Mouse (Mus musculus): ENCODE data around the gene Tpst1.
"Not testable (repeated sequence)": the region's sequence is repeated elsewhere in the genome, so short reads cannot be mapped to it uniquely, and the experiment has no call there.

Tpst1 gene

GRCm38 (mm10) chr5:130073026-130073425 is at the start of gene Tpst1:
Gene Tpst1 (plus strand): TSS chr5:130073326.
- DNase-seq (ENCODE audit: extremely low read depth, low read depth, low spot score) = no peak

- DNase-seq (ENCODE audit: extremely low read depth, low read depth, low spot score) = peak; percentile 65
Measured at GRCm38 (mm10) chr5:130023767-130024539, 49.2 kb upstream of the Tpst1 start.

- no peak for DNase-seq (ENCODE audit: extremely low read depth, low read depth, low spot score)
Measured at GRCm38 (mm10) chr5:130027134-130027533, 46.0 kb upstream of the Tpst1 start.

DNA sequence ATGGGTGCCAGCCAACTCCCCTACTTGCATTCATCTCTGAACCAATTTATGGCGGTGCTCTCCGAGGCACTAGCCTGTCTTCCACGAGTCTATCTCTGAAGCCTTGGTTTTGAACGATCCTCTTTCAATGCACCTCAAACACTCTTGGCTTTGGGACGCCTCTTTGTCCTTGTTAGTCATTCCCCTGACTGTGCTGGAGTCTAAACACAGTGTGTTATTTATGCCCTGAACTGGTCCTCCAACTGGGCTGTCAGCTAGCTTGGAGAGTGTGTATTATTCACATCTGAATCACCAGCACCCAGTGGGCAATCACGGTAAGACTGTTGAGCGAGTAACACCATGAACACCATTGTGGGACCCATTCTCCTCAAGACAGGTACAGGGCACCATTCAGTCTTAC is 45.4 kb upstream of the Tpst1 start:
- no peak for DNase-seq (ENCODE audit: extremely low read depth, low read depth, low spot score)

- DNase-seq (ENCODE audit: extremely low read depth, low read depth, low spot score) = no peak
Measured at GRCm38 (mm10) chr5:130029142-130029897, 43.8 kb upstream of the Tpst1 start, which contains the start of the genes Asl and Crcp. Gene Asl (minus strand): TSS chr5:130029247. Gene Crcp (plus strand): TSS chr5:130029290.

DNA sequence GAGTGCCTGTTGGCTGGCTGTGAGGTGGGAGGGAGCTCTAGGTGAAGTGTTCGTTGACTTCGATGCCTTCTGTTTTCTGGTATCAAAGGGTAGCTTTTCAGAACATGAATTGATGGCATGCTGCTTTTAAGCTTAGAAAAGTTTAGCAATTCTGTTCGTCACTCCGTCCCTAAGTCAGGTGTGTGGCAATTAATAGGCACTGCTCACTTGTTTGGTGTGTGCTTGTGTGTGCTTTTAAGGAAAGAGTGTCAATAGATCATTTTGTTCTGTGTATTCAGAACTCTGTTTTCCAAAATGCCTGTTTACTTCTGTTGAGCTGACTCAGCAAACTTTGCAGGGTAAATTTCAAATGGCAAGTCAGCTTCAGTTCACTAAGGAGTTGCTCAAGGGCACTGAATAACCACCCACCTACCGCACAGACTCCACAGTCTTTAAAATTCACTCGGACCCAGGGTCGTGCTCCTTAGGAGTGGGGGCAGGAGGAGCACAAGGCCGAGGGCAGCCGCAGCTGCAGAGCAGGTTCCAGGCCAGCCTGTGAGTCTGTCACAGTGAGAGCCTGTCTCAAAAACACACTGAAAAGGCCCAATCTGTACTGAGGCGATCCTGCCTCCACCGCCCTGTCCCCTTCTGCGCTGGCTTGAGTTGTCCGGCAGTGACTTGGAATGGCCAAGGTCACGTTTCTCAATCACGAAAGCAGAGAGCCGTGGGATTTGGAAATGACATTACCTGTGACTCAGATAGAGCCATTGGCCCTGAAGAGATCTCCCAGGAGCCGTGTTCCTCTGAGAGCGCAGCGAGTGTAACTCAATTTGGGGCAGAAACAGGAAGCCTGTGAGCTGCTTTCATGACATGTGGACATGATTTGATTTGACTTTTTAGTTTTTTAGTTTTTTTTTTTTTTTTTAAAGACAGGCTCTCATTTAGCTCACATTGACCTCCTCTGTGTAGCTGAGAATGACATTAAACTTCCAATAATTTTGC is 41.4 kb upstream of the Tpst1 start:
- DNase-seq (ENCODE audit: extremely low read depth, low read depth, low spot score) = no peak

GRCm38 (mm10) chr5:130033869-130034268 is 39.3 kb upstream of the Tpst1 start:
- no peak for DNase-seq (ENCODE audit: extremely low read depth, low read depth, low spot score)

DNA sequence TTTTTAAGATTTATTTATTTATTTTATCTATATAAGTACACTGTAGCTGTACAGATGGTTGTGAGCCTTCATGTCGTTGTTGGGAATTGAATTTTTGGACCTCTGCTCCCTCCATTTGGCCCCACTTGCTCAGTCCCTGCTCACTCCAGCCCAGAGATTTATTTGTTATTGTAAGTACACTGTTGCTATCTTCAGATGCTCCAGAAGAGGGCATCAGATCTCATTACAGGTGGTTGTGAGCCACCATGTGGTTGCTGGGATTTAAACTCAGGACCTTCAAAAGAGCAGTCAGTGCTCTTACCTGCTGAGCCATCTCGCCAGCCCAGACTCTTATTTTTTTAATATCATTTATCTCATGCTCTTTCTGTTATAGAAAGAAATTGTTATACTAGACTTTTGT is 36.8 kb upstream of the Tpst1 start:
- not testable (repeated sequence) for DNase-seq (ENCODE audit: extremely low read depth, low read depth, low spot score)

GRCm38 (mm10) chr5:130037752-130038455 is 35.2 kb upstream of the Tpst1 start:
- DNase-seq (ENCODE audit: extremely low read depth, low read depth, low spot score) = no peak

- DNase-seq (ENCODE audit: extremely low read depth, low read depth, low spot score) = no peak
Measured at GRCm38 (mm10) chr5:130040797-130041196, 32.3 kb upstream of the Tpst1 start.

DNA sequence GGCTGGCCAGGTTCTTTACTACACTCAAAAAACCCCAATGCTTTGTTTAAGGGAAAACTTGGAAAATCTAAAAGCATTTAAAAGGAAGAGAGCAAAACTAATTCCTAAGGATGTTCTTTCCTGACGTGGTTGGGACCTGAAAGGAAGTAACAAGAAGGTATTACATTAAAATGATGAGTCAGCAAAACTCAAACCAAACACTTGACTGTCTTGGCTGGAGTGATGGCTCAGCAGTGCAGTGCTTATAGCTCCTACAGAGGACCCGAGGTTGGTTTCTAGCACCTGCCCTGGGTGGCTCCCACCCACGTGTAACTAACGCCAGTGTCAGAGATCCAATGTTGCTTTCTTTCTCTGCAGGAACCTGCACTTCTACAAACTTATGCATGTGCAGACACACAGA is 31.9 kb upstream of the Tpst1 start:
- no peak for DNase-seq (ENCODE audit: extremely low read depth, low read depth, low spot score)

GRCm38 (mm10) chr5:130043741-130044140 is 29.4 kb upstream of the Tpst1 start:
- DNase-seq (ENCODE audit: extremely low read depth, low read depth, low spot score) = no peak

DNA sequence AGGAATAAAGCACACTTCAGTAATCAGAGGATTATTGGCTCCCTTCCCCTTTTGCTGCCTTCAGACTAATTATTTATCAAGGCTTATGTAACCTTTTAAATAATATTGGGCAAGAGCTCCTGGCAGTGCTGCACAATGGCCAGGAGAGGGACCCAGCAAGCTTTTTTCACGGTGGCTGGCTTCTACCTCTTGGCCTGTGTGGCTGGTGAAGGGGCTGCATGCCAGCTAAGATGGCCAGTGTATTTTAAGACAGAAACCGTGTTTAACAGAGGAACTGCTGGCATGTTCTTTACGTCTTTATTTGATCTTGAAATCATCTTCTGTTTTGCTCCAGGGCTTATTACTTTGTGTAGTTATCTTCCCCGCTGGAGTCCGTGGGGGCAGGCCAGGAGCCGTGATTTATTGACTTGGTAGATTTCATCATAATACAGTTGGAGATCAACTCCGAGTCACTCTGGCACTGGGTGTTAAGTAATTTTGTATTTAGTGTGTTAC is 28.9 kb upstream of the Tpst1 start:
- peak; percentile 64 for DNase-seq (ENCODE audit: extremely low read depth, low read depth, low spot score)

- DNase-seq (ENCODE audit: extremely low read depth, low read depth, low spot score) = no peak
Measured at GRCm38 (mm10) chr5:130046100-130046499, 27.0 kb upstream of the Tpst1 start.

GRCm38 (mm10) chr5:130046589-130046988 is 26.5 kb upstream of the Tpst1 start:
- no peak for DNase-seq (ENCODE audit: extremely low read depth, low read depth, low spot score)

GRCm38 (mm10) chr5:130047013-130047412 is 26.1 kb upstream of the Tpst1 start:
- DNase-seq (ENCODE audit: extremely low read depth, low read depth, low spot score) = no peak

DNA sequence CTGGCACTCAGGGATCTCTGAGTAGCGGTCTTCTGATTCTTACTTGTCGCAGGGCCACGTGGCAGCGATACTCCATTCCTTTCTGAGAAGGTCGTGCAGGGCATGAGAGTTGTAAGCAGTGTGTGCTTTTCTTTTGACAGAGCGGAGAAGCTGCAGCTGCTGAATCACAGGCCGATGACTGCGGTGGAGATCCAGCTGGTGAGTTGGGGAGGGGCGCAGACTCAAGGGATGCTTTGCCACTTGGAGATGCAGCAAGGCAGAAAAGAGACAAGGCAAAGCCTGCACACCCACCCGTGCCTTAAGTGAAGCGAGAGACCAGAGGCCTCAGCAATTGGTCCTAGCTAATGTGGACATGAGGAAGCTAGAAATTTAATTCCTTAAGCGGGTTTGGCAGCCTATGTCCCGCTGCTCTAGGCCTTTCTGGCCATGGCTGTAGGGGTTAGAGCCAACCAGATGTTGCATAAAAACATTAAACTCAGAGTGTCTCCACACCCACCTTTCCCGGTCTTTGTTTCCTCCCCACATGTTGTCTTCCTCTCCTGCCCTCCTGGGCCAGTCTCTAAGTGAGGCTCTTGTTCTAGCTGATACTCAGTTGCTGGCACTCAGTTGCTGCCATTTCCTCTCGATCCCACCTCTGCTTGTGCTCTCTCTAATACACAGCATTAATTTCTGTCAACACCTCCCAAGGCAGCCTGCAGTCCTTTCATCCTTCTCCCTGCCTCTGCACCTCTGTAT is 24.2 kb upstream of the Tpst1 start:
- no peak for DNase-seq (ENCODE audit: extremely low read depth, low read depth, low spot score)

- no peak for DNase-seq (ENCODE audit: extremely low read depth, low read depth, low spot score)
Measured at GRCm38 (mm10) chr5:130050416-130050815, 22.7 kb upstream of the Tpst1 start.

GRCm38 (mm10) chr5:130051073-130051860 is 21.9 kb upstream of the Tpst1 start:
- DNase-seq (ENCODE audit: extremely low read depth, low read depth, low spot score) = no peak
